Mouse (Mus musculus) CH12.LX (cell line): ENCODE data around the gene Slc7a15.
"Not testable (repeated sequence)": the region's sequence is repeated elsewhere in the genome, so short reads cannot be mapped to it uniquely, and the experiment has no call there.

ENCODE experiments used
- EP300 ChIP-seq: IDR thresholded peaks from 2 replicates; pipeline ENCODE4 v1.6.1; 2011; ENCODE audit warnings: low read length, improper control_type of control experiment
- USF2 ChIP-seq: conservative IDR thresholded peaks from 2 replicates; pipeline ENCODE4 v1.6.1; 2011; ENCODE audit warnings: low read depth, low read length, improper control_type of control experiment

GRCm38 (mm10) chr12:8562213-8562612, 36.7 kb downstream of the Slc7a15 start:
- not testable (repeated sequence) for TF ChIP-seq EP300, USF2
